Comparison of ENCODE assay signal across 8 mouse cellular contexts in genomic region chr19:4206971-4207370, GRCm38 (mm10). TPM values are rescaled to one million over a fixed set of nuclear protein-coding genes. Genes with fewer than 3 reads are reported as not detected.
DNase-seq lines count a peak whose midpoint lies in the region; ATAC-seq and TF ChIP-seq lines count a peak whose summit lies in the region.

No protein-coding gene starts in this region.

- peaks cover 17% of the 10 kb centered on the region for H3K27me3 ChIP-seq in embryonic facial prominence, embryonic 13.5 days
- H3K27me3 ChIP-seq in stomach, embryonic 14.5 days (ENCODE audit: control insufficient read depth, insufficient read depth, low read length), result no peaks in the 10 kb centered on the region

- no peak overlapping the region for H3K27ac ChIP-seq in embryonic facial prominence, embryonic 13.5 days
- no peak overlapping the region for H3K27ac ChIP-seq in layer of hippocampus, adult 2 months
- no peak overlapping the region for H3K27ac ChIP-seq in stomach, embryonic 14.5 days (ENCODE audit: low read length)

- DNase-seq in layer of hippocampus, adult 11-12 months (ENCODE audit: low spot score), result peak; percentile 81
- no peak for DNase-seq in layer of hippocampus, adult 9-10 months (ENCODE audit: low spot score)
- DNase-seq in adrenal gland, postnatal 25 days, result peak; percentile 71
- peak; percentile 81 to 85 for DNase-seq in heart, postnatal 10 days
- peak in 1 of 2 experiments; percentile 68 for DNase-seq in layer of hippocampus, adult 2 months (ENCODE audit: low spot score in 2 of 2)
- DNase-seq in lung, postnatal 25 days (ENCODE audit: low spot score), result peak; percentile 83

- H3K36me3 ChIP-seq in embryonic facial prominence, embryonic 13.5 days, result no peaks in the 10 kb centered on the region
- H3K36me3 ChIP-seq in stomach, embryonic 14.5 days (ENCODE audit: control insufficient read depth, insufficient read depth, low read length), result no peaks in the 10 kb centered on the region

- no peak for ATAC-seq in embryonic facial prominence, embryonic 13.5 days (ENCODE audit: insufficient number of reproducible peaks, insufficient read depth, low FRiP score, low TSS enrichment, low read depth)
- peak; percentile 80; the same call in 1 of the 2 replicates for ATAC-seq in stomach, embryonic 14.5 days (ENCODE audit: insufficient number of reproducible peaks, insufficient read depth, low FRiP score, low read depth)

- peaks cover 19% of the 10 kb centered on the region for H3K4me1 ChIP-seq in embryonic facial prominence, embryonic 13.5 days
- peaks cover 5% of the 10 kb centered on the region; the same call in 1 of the 2 replicates for H3K4me1 ChIP-seq in stomach, embryonic 14.5 days (ENCODE audit: control insufficient read depth, insufficient read depth, low read length)

- no peaks in the 10 kb centered on the region for H3K9me3 ChIP-seq in embryonic facial prominence, embryonic 13.5 days
- no peaks in the 10 kb centered on the region for H3K9me3 ChIP-seq in stomach, embryonic 14.5 days (ENCODE audit: control insufficient read depth, low read depth, low read length)

- 0% methylated on average over 2 of the region's 2 CpGs for WGBS in embryonic facial prominence, embryonic 13.5 days
- 2% methylated on average over 2 of the region's 2 CpGs for WGBS in stomach, embryonic 14.5 days

- intact Hi-C loops in heart, postnatal 10 days (cut with DNase I), result loop anchor here (1.0 to 5.0 kb wide), 2 partner anchors 21 to 100 kb away; partner anchors contain the start of gene Grk2

- peak; percentile 99 for TF ChIP-seq CTCF in layer of hippocampus, adult 2 months (conservative IDR thresholded peaks at IDR 0.05)

- H3K4me3 ChIP-seq in embryonic facial prominence, embryonic 13.5 days, result no peak overlapping the region
- H3K4me3 ChIP-seq in layer of hippocampus, adult 2 months, result no peak overlapping the region
- H3K4me3 ChIP-seq in stomach, embryonic 14.5 days (ENCODE audit: low read depth, low read length), result no peak overlapping the region

- no peak overlapping the region for H3K9ac ChIP-seq in embryonic facial prominence, embryonic 13.5 days
- H3K9ac ChIP-seq in stomach, embryonic 14.5 days (replicated peaks; ENCODE audit: low read depth, low read length), result no peak overlapping the region

- H3K4me2 ChIP-seq in embryonic facial prominence, embryonic 13.5 days, result 0 out of 2 replicates have a peak overlapping the region, but pooled peaks have one; percentile 2
- H3K4me2 ChIP-seq in stomach, embryonic 14.5 days (replicated peaks; ENCODE audit: low read depth, low read length), result no peak overlapping the region

RNA-seq across cellular contexts. Expression of gene Rad9a, which starts 5.5 kb away (rescaled TPM):
- 10.1 and 10.8 TPM in 2 replicates for total RNA-seq in adrenal gland, postnatal 25 days (2021)
- polyA plus RNA-seq in embryonic facial prominence, embryonic 13.5 days (2015; fragmentation: Nextera tagmentation; extraction: Ambion mirVana), result 34.1 and 37.3 TPM in 2 replicates
- 1 to 10 TPM; 6.0 to 8.6 TPM for total RNA-seq in heart, postnatal 10 days (2021)
- 1 to 10 TPM; 8.1 to 8.7 TPM for total RNA-seq in layer of hippocampus, adult 2 months (2021)
- 33.3 and 33.5 TPM in 2 replicates for polyA plus RNA-seq in stomach, embryonic 14.5 days (2014; fragmentation: Nextera tagmentation; extraction: Ambion mirVana)

RNA-seq across cellular contexts. Expression of gene Clcf1, which starts 7.1 kb away (rescaled TPM):
- total RNA-seq in adrenal gland, postnatal 25 days (2021), result 11.0 and 14.5 TPM in 2 replicates
- 11.1 and 11.5 TPM in 2 replicates for polyA plus RNA-seq in embryonic facial prominence, embryonic 13.5 days (2015; fragmentation: Nextera tagmentation; extraction: Ambion mirVana)
- 1 to 10 TPM; 1.6 to 2.5 TPM for total RNA-seq in heart, postnatal 10 days (2021)
- under 1 TPM; 0.61 to 0.76 TPM for total RNA-seq in layer of hippocampus, adult 2 months (2021)
- 7.3 and 8.3 TPM in 2 replicates for polyA plus RNA-seq in stomach, embryonic 14.5 days (2014; fragmentation: Nextera tagmentation; extraction: Ambion mirVana)

RNA-seq across cellular contexts. Expression of gene AC109138.7, which starts 7.2 kb away (rescaled TPM):
- total RNA-seq in adrenal gland, postnatal 25 days (2021), result not detected in 2 replicates
- polyA plus RNA-seq in embryonic facial prominence, embryonic 13.5 days (2015; fragmentation: Nextera tagmentation; extraction: Ambion mirVana), result not detected in 2 replicates
- total RNA-seq in heart, postnatal 10 days (2021), result not detected
- not detected for total RNA-seq in layer of hippocampus, adult 2 months (2021)
- polyA plus RNA-seq in stomach, embryonic 14.5 days (2014; fragmentation: Nextera tagmentation; extraction: Ambion mirVana), result not detected in 2 replicates

RNA-seq across cellular contexts. Expression of gene Ppp1ca, which starts 15.1 kb away (rescaled TPM):
- 373 and 392 TPM in 2 replicates for total RNA-seq in adrenal gland, postnatal 25 days (2021)
- polyA plus RNA-seq in embryonic facial prominence, embryonic 13.5 days (2015; fragmentation: Nextera tagmentation; extraction: Ambion mirVana), result 788 and 789 TPM in 2 replicates
- 100 to 1,000 TPM; 420 to 454 TPM for total RNA-seq in heart, postnatal 10 days (2021)
- 100 to 1,000 TPM; 263 to 276 TPM for total RNA-seq in layer of hippocampus, adult 2 months (2021)
- polyA plus RNA-seq in stomach, embryonic 14.5 days (2014; fragmentation: Nextera tagmentation; extraction: Ambion mirVana), result 759 and 780 TPM in 2 replicates

RNA-seq across cellular contexts. Expression of gene Tbc1d10c, which starts 15.9 kb away (rescaled TPM):
- 1.0 TPM in 1 of 2 replicates, not detected in the other for total RNA-seq in adrenal gland, postnatal 25 days (2021)
- polyA plus RNA-seq in embryonic facial prominence, embryonic 13.5 days (2015; fragmentation: Nextera tagmentation; extraction: Ambion mirVana), result 1.8 and 3.1 TPM in 2 replicates
- 1 to 10 TPM; 2.6 to 2.9 TPM for total RNA-seq in heart, postnatal 10 days (2021)
- 1 to 10 TPM in 1 of 2 experiments, under 1 TPM in 1; 0.91 to 1.0 TPM for total RNA-seq in layer of hippocampus, adult 2 months (2021)
- 1.5 and 2.5 TPM in 2 replicates for polyA plus RNA-seq in stomach, embryonic 14.5 days (2014; fragmentation: Nextera tagmentation; extraction: Ambion mirVana)
